Mouse (Mus musculus): Measurements from ENCODE around the gene Svs2.
"Not testable (repeated sequence)": the region's sequence is repeated elsewhere in the genome, so short reads cannot be mapped to it uniquely, and the experiment has no call there.

Svs2 gene

GRCm38 (mm10) chr2:164238366-164238765 is at the start of gene Svs2:
Gene Svs2 (minus strand): TSS chr2:164238466.
- no peak for DNase-seq (ENCODE audit: low read depth, low spot score)
- H3K27me3 ChIP-seq (ENCODE audit: control insufficient read depth, insufficient read depth, low read length, poor library complexity, severe bottlenecking) = no peaks in the 10 kb centered on the region
- H3K36me3 ChIP-seq (ENCODE audit: control insufficient read depth, insufficient read depth, low read length, poor library complexity, severe bottlenecking) = no peaks in the 10 kb centered on the region

- Histone ChIP-seq H3K27me3 (ENCODE audit: control insufficient read depth, insufficient read depth, low read length, poor library complexity, severe bottlenecking) (no peaks in the 10 kb centered on the region), H3K36me3 (ENCODE audit: control insufficient read depth, insufficient read depth, low read length, poor library complexity, severe bottlenecking) (no peaks in the 10 kb centered on the region)
- no peak for DNase-seq (ENCODE audit: low read depth, low spot score)
Measured at GRCm38 (mm10) chr2:164278359-164278758, 40.1 kb upstream of the Svs2 start, which contains the start of gene Svs4. Gene Svs4 (minus strand): TSS chr2:164278459.

- not testable (repeated sequence) for H3K36me3 ChIP-seq (ENCODE audit: control insufficient read depth, insufficient read depth, low read length, poor library complexity, severe bottlenecking); DNase-seq (ENCODE audit: low read depth, low spot score); H3K27me3 ChIP-seq (ENCODE audit: control insufficient read depth, insufficient read depth, low read length, poor library complexity, severe bottlenecking)
Measured at GRCm38 (mm10) chr2:164256540-164256939, 18.3 kb upstream of the Svs2 start, which contains the start of gene Svs3b. Gene Svs3b (minus strand): TSS chr2:164256640.

GRCm38 (mm10) chr2:164232671-164233070 is 5.6 kb downstream of the Svs2 start:
- no peak for DNase-seq (ENCODE audit: low read depth, low spot score)
- Histone ChIP-seq H3K27me3 (ENCODE audit: control insufficient read depth, insufficient read depth, low read length, poor library complexity, severe bottlenecking) (no peaks in the 10 kb centered on the region), H3K36me3 (ENCODE audit: control insufficient read depth, insufficient read depth, low read length, poor library complexity, severe bottlenecking) (no peaks in the 10 kb centered on the region)

- Histone ChIP-seq H3K36me3 (ENCODE audit: control insufficient read depth, insufficient read depth, low read length, poor library complexity, severe bottlenecking) (no peaks in the 10 kb centered on the region), H3K27me3 (ENCODE audit: control insufficient read depth, insufficient read depth, low read length, poor library complexity, severe bottlenecking) (no peaks in the 10 kb centered on the region)
- no peak for DNase-seq (ENCODE audit: low read depth, low spot score)
Measured at GRCm38 (mm10) chr2:164228361-164229070, 9.8 kb downstream of the Svs2 start.

GRCm38 (mm10) chr2:164221522-164221921 is 16.7 kb downstream of the Svs2 start, which contains the start of gene Wfdc15b:
Gene Wfdc15b (minus strand): TSS chr2:164221660.
- DNase-seq (ENCODE audit: low read depth, low spot score) = no peak
- Histone ChIP-seq H3K27me3 (ENCODE audit: control insufficient read depth, insufficient read depth, low read length, poor library complexity, severe bottlenecking) (no peaks in the 10 kb centered on the region), H3K36me3 (ENCODE audit: control insufficient read depth, insufficient read depth, low read length, poor library complexity, severe bottlenecking) (no peaks in the 10 kb centered on the region)

GRCm38 (mm10) chr2:164219295-164219694 is 19.0 kb downstream of the Svs2 start:
- no peak for DNase-seq (ENCODE audit: low read depth, low spot score)
- Histone ChIP-seq H3K27me3 (ENCODE audit: control insufficient read depth, insufficient read depth, low read length, poor library complexity, severe bottlenecking) (no peaks in the 10 kb centered on the region), H3K36me3 (ENCODE audit: control insufficient read depth, insufficient read depth, low read length, poor library complexity, severe bottlenecking) (no peaks in the 10 kb centered on the region)

- no peaks in the 10 kb centered on the region for H3K27me3 ChIP-seq (ENCODE audit: control insufficient read depth, insufficient read depth, low read length, poor library complexity, severe bottlenecking)
- DNase-seq (ENCODE audit: low read depth, low spot score) = no peak
- H3K36me3 ChIP-seq (ENCODE audit: control insufficient read depth, insufficient read depth, low read length, poor library complexity, severe bottlenecking) = no peaks in the 10 kb centered on the region
Measured at GRCm38 (mm10) chr2:164212711-164213110, 25.6 kb downstream of the Svs2 start.

- no peaks in the 10 kb centered on the region for H3K27me3 ChIP-seq (ENCODE audit: control insufficient read depth, insufficient read depth, low read length, poor library complexity, severe bottlenecking)
- no peaks in the 10 kb centered on the region for H3K36me3 ChIP-seq (ENCODE audit: control insufficient read depth, insufficient read depth, low read length, poor library complexity, severe bottlenecking)
- DNase-seq (ENCODE audit: low read depth, low spot score) = no peak
Measured at GRCm38 (mm10) chr2:164210892-164211291, 27.4 kb downstream of the Svs2 start.

- DNase-seq (ENCODE audit: low read depth, low spot score) = no peak
- Histone ChIP-seq H3K27me3 (ENCODE audit: control insufficient read depth, insufficient read depth, low read length, poor library complexity, severe bottlenecking) (no peaks in the 10 kb centered on the region), H3K36me3 (ENCODE audit: control insufficient read depth, insufficient read depth, low read length, poor library complexity, severe bottlenecking) (no peaks in the 10 kb centered on the region)
Measured at GRCm38 (mm10) chr2:164206676-164207075, 31.6 kb downstream of the Svs2 start.

GRCm38 (mm10) chr2:164206011-164206410 is 32.3 kb downstream of the Svs2 start:
- not testable (repeated sequence) for DNase-seq (ENCODE audit: low read depth, low spot score)

GRCm38 (mm10) chr2:164199626-164200327 is 38.5 kb downstream of the Svs2 start, which contains the start of gene Wfdc15a:
Gene Wfdc15a (minus strand): TSS chr2:164200130.
- Histone ChIP-seq H3K36me3 (ENCODE audit: control insufficient read depth, insufficient read depth, low read length, poor library complexity, severe bottlenecking) (no peaks in the 10 kb centered on the region), H3K27me3 (ENCODE audit: control insufficient read depth, insufficient read depth, low read length, poor library complexity, severe bottlenecking) (no peaks in the 10 kb centered on the region)
- DNase-seq (ENCODE audit: low read depth, low spot score) = no peak

More at GRCm38 (mm10) chr2:164206011-164206410, 32.3 kb downstream of the Svs2 start:
- not testable (repeated sequence) for H3K27me3 ChIP-seq (ENCODE audit: control insufficient read depth, insufficient read depth, low read length, poor library complexity, severe bottlenecking); H3K36me3 ChIP-seq (ENCODE audit: control insufficient read depth, insufficient read depth, low read length, poor library complexity, severe bottlenecking)

GRCm38 (mm10) chr2:164196700-164196990 is 41.6 kb downstream of the Svs2 start:
- no peaks in the 10 kb centered on the region for H3K27me3 ChIP-seq (ENCODE audit: control insufficient read depth, insufficient read depth, low read length, poor library complexity, severe bottlenecking)
- no peaks in the 10 kb centered on the region for H3K36me3 ChIP-seq (ENCODE audit: control insufficient read depth, insufficient read depth, low read length, poor library complexity, severe bottlenecking)
- DNase-seq (ENCODE audit: low read depth, low spot score) = no peak

- no peaks in the 10 kb centered on the region for H3K27me3 ChIP-seq (ENCODE audit: control insufficient read depth, insufficient read depth, low read length, poor library complexity, severe bottlenecking)
- H3K36me3 ChIP-seq (ENCODE audit: control insufficient read depth, insufficient read depth, low read length, poor library complexity, severe bottlenecking) = no peaks in the 10 kb centered on the region
- DNase-seq (ENCODE audit: low read depth, low spot score) = no peak
Measured at GRCm38 (mm10) chr2:164195971-164196699, 42.1 kb downstream of the Svs2 start.
